Mouse (Mus musculus) bone marrow macrophage, adult 2 months (primary cell): ENCODE measurements around the gene Zfp663. TPM values are rescaled to one million over a fixed set of nuclear protein-coding genes. Genes with fewer than 3 reads are reported as not detected.
A peak's percentile ranks its signal among the peaks of the same experiment; 100 is the strongest.

Experiments used
- H3K27ac ChIP-seq: 2 replicates; pipeline ENCODE4 v1.5.1; 2012; ENCODE audit warnings: low read depth, low read length; ENCODE audit not compliant: insufficient read depth
- H3K4me1 ChIP-seq: 2 replicates; pipeline ENCODE4 v1.6.1; 2012; ENCODE audit warnings: low read length; ENCODE audit not compliant: control insufficient read depth, insufficient read depth
- H3K4me3 ChIP-seq: 2 replicates; pipeline ENCODE4 v1.5.1; 2012; ENCODE audit warnings: mild to moderate bottlenecking, low read length, moderate library complexity; ENCODE audit not compliant: insufficient read depth
- CTCF ChIP-seq: IDR thresholded peaks from 2 replicates; pipeline ENCODE4 v1.5.1; 2012; ENCODE audit warnings: low read depth, mild to moderate bottlenecking, low read length, moderate library complexity
- POLR2A ChIP-seq: IDR thresholded peaks from 2 replicates; pipeline ENCODE4 v1.6.1; 2012; ENCODE audit warnings: mild to moderate bottlenecking, low read depth, low read length, borderline replicate concordance
- polyA plus RNA-seq: library from polyadenylated mRNA; stranded (reverse); fragments of >200 nt; gene quantifications from 2 replicates; pipeline ENCODE4 v1.2.4, GENCODE M21; 2012; ENCODE audit not compliant: missing spikeins, insufficient read depth, insufficient read length

The Zfp663 gene
- polyA plus RNA-seq, 1 experiment, result not detected

- Histone ChIP-seq H3K4me1 (peaks cover 17% of the 10 kb centered on the region), H3K4me3 (no peak overlapping the region), H3K27ac (no peak overlapping the region)
- TF ChIP-seq CTCF (no peak), POLR2A (no peak)
Measured at GRCm38 (mm10) chr2:165371066-165371465, 2.5 kb upstream of the Zfp663 start.

- Histone ChIP-seq H3K27ac (no peak overlapping the region), H3K4me3 (no peak overlapping the region), H3K4me1 (peaks cover 10% of the 10 kb centered on the region)
- TF ChIP-seq POLR2A (no peak), CTCF (no peak)
Measured at GRCm38 (mm10) chr2:165370348-165370747, 1.8 kb upstream of the Zfp663 start.

GRCm38 (mm10) chr2:165367868-165368439 lies 575 bp downstream of the Zfp663 start:
- Histone ChIP-seq H3K27ac (no peak overlapping the region), H3K4me3 (peak overlapping the region; percentile 19; the same call in 1 of the 2 replicates), H3K4me1 (peaks cover 5% of the 10 kb centered on the region; the same call in 1 of the 2 replicates)
- TF ChIP-seq POLR2A (no peak), CTCF (no peak)

GRCm38 (mm10) chr2:165367047-165367520 lies 1.4 kb downstream of the Zfp663 start:
- H3K4me3 ChIP-seq, result no peak overlapping the region
- TF ChIP-seq POLR2A, result no peak
- TF ChIP-seq CTCF, result no peak
- H3K27ac ChIP-seq, result no peak overlapping the region
- H3K4me1 ChIP-seq, result peaks cover 5% of the 10 kb centered on the region; the same call in 1 of the 2 replicates

- no peak overlapping the region for H3K27ac ChIP-seq
- no peak overlapping the region for H3K4me3 ChIP-seq
- TF ChIP-seq CTCF, result peak; percentile 93
- no peak for TF ChIP-seq POLR2A
- H3K4me1 ChIP-seq, result peaks cover 5% of the 10 kb centered on the region; the same call in 1 of the 2 replicates
Measured at GRCm38 (mm10) chr2:165364334-165365091, 4.0 kb downstream of the Zfp663 start.

GRCm38 (mm10) chr2:165363282-165363681 lies 5.2 kb downstream of the Zfp663 start:
- H3K4me1 ChIP-seq, result peaks cover 5% of the 10 kb centered on the region; the same call in 1 of the 2 replicates
- no peak overlapping the region for H3K27ac ChIP-seq
- TF ChIP-seq POLR2A, result no peak
- 0 out of 2 replicates have a peak, but pooled peaks have one; percentile 14 for TF ChIP-seq CTCF
- no peak overlapping the region for H3K4me3 ChIP-seq

GRCm38 (mm10) chr2:165360861-165361260 lies 7.7 kb downstream of the Zfp663 start:
- TF ChIP-seq POLR2A, result no peak
- TF ChIP-seq CTCF, result peak; percentile 40
- Histone ChIP-seq H3K4me1 (no peaks in the 10 kb centered on the region), H3K27ac (no peak overlapping the region), H3K4me3 (no peak overlapping the region)

- no peaks in the 10 kb centered on the region for H3K4me1 ChIP-seq
- no peak for TF ChIP-seq CTCF
- TF ChIP-seq POLR2A, result no peak
- no peak overlapping the region for H3K4me3 ChIP-seq
- H3K27ac ChIP-seq, result no peak overlapping the region
Measured at GRCm38 (mm10) chr2:165351828-165352513, 16.6 kb downstream of the Zfp663 start.

- H3K4me1 ChIP-seq, result no peaks in the 10 kb centered on the region
- TF ChIP-seq POLR2A (no peak), CTCF (no peak)
Measured at GRCm38 (mm10) chr2:165349466-165349865, 19.1 kb downstream of the Zfp663 start.

GRCm38 (mm10) chr2:165346180-165346579 lies 22.3 kb downstream of the Zfp663 start:
- TF ChIP-seq POLR2A, result no peak
- TF ChIP-seq CTCF, result no peak
- Histone ChIP-seq H3K27ac (no peak overlapping the region), H3K4me1 (no peaks in the 10 kb centered on the region), H3K4me3 (no peak overlapping the region)

More at GRCm38 (mm10) chr2:165349466-165349865, 19.1 kb downstream of the Zfp663 start:
- H3K27ac ChIP-seq, result no peak overlapping the region
- H3K4me3 ChIP-seq, result no peak overlapping the region
